Mouse (Mus musculus) inflammation-experienced regulatory T-cells, adult 6 months (primary cell): Measurements from ENCODE around the gene Abcg8. TPM values are rescaled to one million over a fixed set of nuclear protein-coding genes. Genes with fewer than 3 reads are reported as not detected.
A peak's percentile ranks its signal among the peaks of the same experiment; 100 is the strongest.

Experiments used
- ATAC-seq: one replicate; pipeline ENCODE4 v1.8.0; 2017
- polyA plus RNA-seq, 3 experiments: library from polyadenylated mRNA; unstranded; fragments of 100-300 nt; shearing (Covaris generic); gene quantifications; one replicate each; pipeline ENCODE4 v1.2.1; 2017

Gene Abcg8
- not detected for polyA plus RNA-seq

- ATAC-seq, result no peak
These were observed at the start of gene Abcg8 for GRCm38 (mm10) chr17:84675951-84676366. Abcg8 (plus strand) TSS chr17:84676302.

GRCm38 (mm10) chr17:84626857-84627305, 49.2 kb upstream of the Abcg8 start:
- ATAC-seq, result no peak

- ATAC-seq, result no peak
These were observed 48.4 kb upstream of the Abcg8 start for GRCm38 (mm10) chr17:84627721-84628120.

GRCm38 (mm10) chr17:84628611-84629010, 47.5 kb upstream of the Abcg8 start:
- no peak for ATAC-seq

- no peak for ATAC-seq
These were observed 44.3 kb upstream of the Abcg8 start for GRCm38 (mm10) chr17:84631836-84632235.

GRCm38 (mm10) chr17:84633443-84633842, 42.7 kb upstream of the Abcg8 start:
- peak; percentile 85 for ATAC-seq

GRCm38 (mm10) chr17:84636328-84636727, 39.8 kb upstream of the Abcg8 start:
- ATAC-seq, result no peak

GRCm38 (mm10) chr17:84637971-84638370, 38.1 kb upstream of the Abcg8 start:
- ATAC-seq, result no peak

GRCm38 (mm10) chr17:84639796-84640378, 36.2 kb upstream of the Abcg8 start:
- no peak for ATAC-seq

GRCm38 (mm10) chr17:84641893-84642292, 34.2 kb upstream of the Abcg8 start:
- ATAC-seq, result no peak

- no peak for ATAC-seq
These were observed 33.8 kb upstream of the Abcg8 start for GRCm38 (mm10) chr17:84642324-84642723.

GRCm38 (mm10) chr17:84644292-84645050, 31.6 kb upstream of the Abcg8 start:
- no peak for ATAC-seq

GRCm38 (mm10) chr17:84645119-84645518, 31.0 kb upstream of the Abcg8 start:
- no peak for ATAC-seq

- no peak for ATAC-seq
These were observed 30.2 kb upstream of the Abcg8 start for GRCm38 (mm10) chr17:84645894-84646293.

GRCm38 (mm10) chr17:84646477-84646876, 29.6 kb upstream of the Abcg8 start:
- ATAC-seq, result no peak

- ATAC-seq, result no peak
These were observed 28.5 kb upstream of the Abcg8 start for GRCm38 (mm10) chr17:84647630-84648029.

- ATAC-seq, result no peak
These were observed 25.6 kb upstream of the Abcg8 start for GRCm38 (mm10) chr17:84650302-84651017.

GRCm38 (mm10) chr17:84653544-84653943, 22.6 kb upstream of the Abcg8 start:
- no peak for ATAC-seq

- ATAC-seq, result no peak
These were observed 19.9 kb upstream of the Abcg8 start for GRCm38 (mm10) chr17:84656205-84656604.

GRCm38 (mm10) chr17:84656653-84657421, 19.3 kb upstream of the Abcg8 start:
- no peak for ATAC-seq

- no peak for ATAC-seq
These were observed 18.7 kb upstream of the Abcg8 start for GRCm38 (mm10) chr17:84657422-84657732.

GRCm38 (mm10) chr17:84657782-84658181, 18.3 kb upstream of the Abcg8 start:
- ATAC-seq, result no peak

- no peak for ATAC-seq
These were observed 17.9 kb upstream of the Abcg8 start for GRCm38 (mm10) chr17:84658195-84658594.
